Mouse (Mus musculus) intestine, embryonic 14.5 days (tissue): ENCODE data around the gene Riox2. TPM values are rescaled to one million over a fixed set of nuclear protein-coding genes. Genes with fewer than 3 reads are reported as not detected.
"Not testable (repeated sequence)": the region's sequence is repeated elsewhere in the genome, so short reads cannot be mapped to it uniquely, and the experiment has no call there.

Source experiments
- ATAC-seq: fragments of 200-750 bp; cut with Nextera tagmentation; replicated peaks from 2 replicates; pipeline ENCODE4 v1.8.0; 2017; ENCODE audit warnings: low read depth, moderate number of reproducible peaks, moderate TSS enrichment, moderate library complexity; ENCODE audit not compliant: low FRiP score, low TSS enrichment
- DNase-seq: peaks from one replicate; pipeline ENCODE4 v3.0.0-alpha.2; 2018; ENCODE audit warnings: low spot score
- H3K27ac ChIP-seq: fragments of 300-500 bp; sonication (generic); 2 replicates; pipeline ENCODE4 v1.5.1; 2014; ENCODE audit warnings: low read depth, mild to moderate bottlenecking, control low read depth
- H3K27me3 ChIP-seq: fragments of 300-500 bp; sonication (generic); replicated peaks from 2 replicates; pipeline ENCODE4 v1.6.1; 2014; ENCODE audit warnings: low read length, control low read depth; ENCODE audit not compliant: control insufficient read depth, insufficient read depth
- H3K36me3 ChIP-seq: fragments of 300-500 bp; sonication (generic); 2 replicates; pipeline ENCODE4 v1.6.1; 2014; ENCODE audit warnings: low read length, control low read depth; ENCODE audit not compliant: control insufficient read depth, insufficient read depth
- H3K4me1 ChIP-seq: fragments of 300-500 bp; sonication (generic); replicated peaks from 2 replicates; pipeline ENCODE4 v1.6.1; 2014; ENCODE audit warnings: low read length, control low read depth, mixed read lengths; ENCODE audit not compliant: control insufficient read depth, insufficient read depth
- H3K4me2 ChIP-seq: fragments of 300-500 bp; sonication (generic); 2 replicates; pipeline ENCODE4 v1.6.1; 2014; ENCODE audit warnings: low read length
- H3K4me3 ChIP-seq: fragments of 300-500 bp; sonication (generic); 2 replicates; pipeline ENCODE4 v1.5.1; 2014; ENCODE audit warnings: low read depth, low read length, control low read depth, mixed read lengths
- H3K9ac ChIP-seq: fragments of 300-500 bp; sonication (generic); 2 replicates; pipeline ENCODE4 v1.6.1; 2014; ENCODE audit warnings: mild to moderate bottlenecking, low read length
- H3K9me3 ChIP-seq: fragments of 300-500 bp; sonication (generic); 2 replicates; pipeline ENCODE4 v1.6.1; 2016; ENCODE audit warnings: low read length, control low read depth; ENCODE audit not compliant: control insufficient read depth
- WGBS: fragments of 180-500 bp; shearing (Covaris S2); extraction: QIAGEN DNeasy Blood & Tissue Kit; methylation state at CpG from one replicate; pipeline ENCODE4 v1.1.7; 2014; 5-methylcytosine and 5-hydroxymethylcytosine counted together
- polyA plus RNA-seq: library from polyadenylated mRNA; unstranded; fragments of >200 nt; fragmentation: Nextera tagmentation; extraction: Ambion mirVana; gene quantifications from 2 replicates; pipeline ENCODE4 v1.2.1, GENCODE M21; 2014

The Riox2 gene
- polyA plus RNA-seq = 32.9 and 38.3 TPM in 2 replicates

- 1% methylated on average over 55 of the region's 56 CpGs for WGBS
- H3K27me3 ChIP-seq = no peaks in the 10 kb centered on the region
- H3K36me3 ChIP-seq = peaks cover 16% of the 10 kb centered on the region
- ATAC-seq (peak; percentile 96), DNase-seq (peak; percentile 95)
- H3K4me1 ChIP-seq = peaks cover 6% of the 10 kb centered on the region
- peak within 1 kb of the TSS; percentile 69 for H3K4me3 ChIP-seq
- H3K9me3 ChIP-seq = no peaks in the 10 kb centered on the region
- peak within 1 kb of the TSS; percentile 62; the same call in 1 of the 2 replicates for H3K27ac ChIP-seq
- H3K9ac ChIP-seq = peak within 1 kb of the TSS; percentile 65
- peak within 1 kb of the TSS; percentile 64 for H3K4me2 ChIP-seq
Observed at GRCm38 (mm10) chr16:59471637-59472278, at the start of gene Riox2. Gene Riox2 (plus strand): TSS chr16:59471775.

GRCm38 (mm10) chr16:59427960-59428359 is 43.6 kb upstream of the Riox2 start:
- H3K27ac ChIP-seq = no peak overlapping the region
- H3K27me3 ChIP-seq = no peaks in the 10 kb centered on the region
- DNase-seq = no peak

GRCm38 (mm10) chr16:59433181-59433580 is 38.4 kb upstream of the Riox2 start:
- Histone ChIP-seq H3K9ac (no peak overlapping the region), H3K27ac (no peak overlapping the region), H3K4me1 (no peaks in the 10 kb centered on the region), H3K27me3 (no peaks in the 10 kb centered on the region), H3K9me3 (no peaks in the 10 kb centered on the region), H3K4me3 (no peak overlapping the region), H3K36me3 (no peaks in the 10 kb centered on the region), H3K4me2 (no peak overlapping the region)
- WGBS = 68% methylated on average over 11 of the region's 11 CpGs
- DNase-seq (no peak), ATAC-seq (no peak)

More at GRCm38 (mm10) chr16:59427960-59428359, 43.6 kb upstream of the Riox2 start:
- Histone ChIP-seq H3K4me2 (no peak overlapping the region), H3K9me3 (no peaks in the 10 kb centered on the region), H3K9ac (no peak overlapping the region), H3K4me1 (no peaks in the 10 kb centered on the region), H3K36me3 (no peaks in the 10 kb centered on the region), H3K4me3 (no peak overlapping the region)
- 77% methylated on average over 7 of the region's 7 CpGs for WGBS
- no peak for ATAC-seq

- no peaks in the 10 kb centered on the region for H3K9me3 ChIP-seq
- H3K4me1 ChIP-seq = no peaks in the 10 kb centered on the region
- no peak for DNase-seq
- H3K4me3 ChIP-seq = no peak overlapping the region
- no peak overlapping the region for H3K4me2 ChIP-seq
- no peaks in the 10 kb centered on the region for H3K27me3 ChIP-seq
- H3K9ac ChIP-seq = no peak overlapping the region
- 79% methylated on average over 7 of the region's 7 CpGs for WGBS
- no peak for ATAC-seq
- H3K27ac ChIP-seq = no peak overlapping the region
- no peaks in the 10 kb centered on the region for H3K36me3 ChIP-seq
Observed at GRCm38 (mm10) chr16:59444880-59445559, 26.6 kb upstream of the Riox2 start.

DNA sequence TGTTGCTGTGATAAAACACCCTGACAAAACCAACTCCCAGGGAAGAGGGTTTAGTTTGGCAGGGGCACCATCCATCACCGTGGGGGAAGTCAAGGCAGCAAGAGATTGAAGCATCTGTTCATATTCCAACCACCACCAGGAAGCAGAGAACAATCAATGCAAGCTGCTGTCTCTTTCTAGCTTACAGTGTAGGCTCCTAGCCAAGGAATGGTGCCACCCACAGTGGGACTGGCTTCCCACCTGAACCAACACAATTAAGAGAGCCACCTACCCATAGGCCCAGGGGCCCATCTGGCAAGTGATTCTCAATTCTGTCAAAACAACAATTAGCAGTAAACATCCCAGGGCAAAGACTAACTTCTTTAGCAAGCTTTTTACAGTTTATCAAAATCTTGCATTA is 23.4 kb upstream of the Riox2 start:
- Histone ChIP-seq H3K27ac (no peak overlapping the region), H3K36me3 (no peaks in the 10 kb centered on the region), H3K9ac (no peak overlapping the region), H3K9me3 (no peaks in the 10 kb centered on the region), H3K4me2 (no peak overlapping the region), H3K4me1 (no peaks in the 10 kb centered on the region), H3K4me3 (no peak overlapping the region), H3K27me3 (no peaks in the 10 kb centered on the region)
- 93% methylated on average over 1 of the region's 1 CpGs for WGBS
- ATAC-seq (no peak), DNase-seq (no peak)

GRCm38 (mm10) chr16:59449092-59449491 is 22.5 kb upstream of the Riox2 start:
- DNase-seq = no peak
- H3K36me3 ChIP-seq = no peaks in the 10 kb centered on the region
- no peaks in the 10 kb centered on the region for H3K4me1 ChIP-seq
- no peak overlapping the region for H3K4me3 ChIP-seq
- no peaks in the 10 kb centered on the region for H3K9me3 ChIP-seq
- H3K4me2 ChIP-seq = no peak overlapping the region
- no peak for ATAC-seq
- no peak overlapping the region for H3K27ac ChIP-seq
- H3K27me3 ChIP-seq = no peaks in the 10 kb centered on the region
- no peak overlapping the region for H3K9ac ChIP-seq

DNA sequence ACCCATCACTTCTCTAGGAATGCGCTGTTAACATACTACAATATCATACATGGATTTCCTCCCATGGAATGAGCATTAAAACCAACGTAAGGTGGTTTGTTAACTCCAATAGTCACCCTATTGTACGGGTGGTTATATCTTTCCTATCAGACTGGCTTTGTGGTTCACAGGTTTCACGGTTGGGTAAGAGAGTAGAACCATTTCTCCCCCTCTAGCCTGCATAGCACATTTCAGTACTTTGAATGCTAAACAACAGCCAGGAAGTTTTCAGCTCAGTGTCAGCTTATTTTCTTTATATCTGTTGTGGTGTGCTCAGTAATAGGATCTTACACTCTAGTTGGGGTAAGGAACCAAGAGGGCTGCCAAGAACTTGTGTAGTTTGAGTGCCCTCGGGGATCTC is 19.8 kb upstream of the Riox2 start:
- no peaks in the 10 kb centered on the region for H3K27me3 ChIP-seq
- DNase-seq (no peak), ATAC-seq (no peak)
- H3K9me3 ChIP-seq = no peaks in the 10 kb centered on the region
- no peaks in the 10 kb centered on the region for H3K4me1 ChIP-seq
- H3K36me3 ChIP-seq = no peaks in the 10 kb centered on the region
- no peak overlapping the region for H3K4me2 ChIP-seq
- H3K4me3 ChIP-seq = no peak overlapping the region
- no peak overlapping the region for H3K27ac ChIP-seq
- no peak overlapping the region for H3K9ac ChIP-seq
- WGBS = 88% methylated on average over 5 of the region's 5 CpGs

DNA sequence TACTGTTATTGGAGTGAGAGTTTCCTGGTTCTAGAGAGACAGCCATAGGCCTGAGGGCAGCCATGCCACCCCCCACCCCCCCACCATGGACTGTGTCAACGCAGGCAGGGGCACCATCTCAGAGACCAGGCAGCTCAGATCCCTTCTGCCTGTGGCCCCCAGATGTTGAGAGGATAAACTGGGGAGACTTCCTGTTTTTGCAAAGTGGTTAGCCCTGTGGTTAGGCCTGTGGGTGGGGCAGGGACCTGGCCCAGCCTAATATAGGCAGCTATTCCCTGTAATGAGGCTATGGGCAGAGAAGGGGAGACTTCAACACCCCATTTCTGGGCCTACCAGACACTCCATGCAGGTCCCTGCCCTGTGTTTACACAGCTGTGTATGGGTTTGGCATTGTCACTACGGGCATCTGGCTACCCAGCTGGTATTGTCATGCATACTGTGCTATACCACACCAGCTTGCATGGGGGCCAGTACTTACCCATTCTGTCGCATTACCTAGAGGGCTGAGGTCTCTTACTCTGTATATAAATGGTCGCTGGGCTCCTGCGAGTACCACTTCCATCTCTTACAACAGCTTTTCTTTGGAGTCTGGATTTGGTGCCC is 12.2 kb upstream of the Riox2 start:
- 73% methylated on average over 5 of the region's 5 CpGs for WGBS
- ATAC-seq = not testable (repeated sequence)

More for the DNA sequence above, 12.2 kb upstream of the Riox2 start:
- H3K36me3 ChIP-seq, H3K9ac ChIP-seq, H3K4me2 ChIP-seq, DNase-seq, H3K4me1 ChIP-seq, H3K27me3 ChIP-seq, H3K9me3 ChIP-seq, H3K4me3 ChIP-seq, H3K27ac ChIP-seq: not testable (repeated sequence)
